Mouse (Mus musculus) hindbrain, postnatal 0 days (tissue): ENCODE data around the gene Orai3. TPM values are rescaled to one million over a fixed set of nuclear protein-coding genes. Genes with fewer than 3 reads are reported as not detected.
"Not testable (repeated sequence)": the region's sequence is repeated elsewhere in the genome, so short reads cannot be mapped to it uniquely, and the experiment has no call there.

Experiments used
- ATAC-seq: fragments of 200-750 bp; cut with Nextera tagmentation; 2 replicates; pipeline ENCODE4 v1.8.0; 2017; ENCODE audit warnings: mild to moderate bottlenecking, moderate TSS enrichment, moderate library complexity
- DNase-seq: peaks from one replicate; pipeline ENCODE4 v3.0.0-alpha.2; 2015; ENCODE audit warnings: low spot score
- H3K27ac ChIP-seq: fragments of 300-500 bp; sonication (generic); 2 replicates; pipeline ENCODE4 v1.5.1; 2014; ENCODE audit warnings: mild to moderate bottlenecking
- H3K27me3 ChIP-seq: fragments of 300-500 bp; sonication (generic); 2 replicates; pipeline ENCODE4 v1.6.1; 2014; ENCODE audit warnings: low read length, mixed read lengths; ENCODE audit not compliant: insufficient read depth
- H3K36me3 ChIP-seq: fragments of 300-500 bp; sonication (generic); 2 replicates; pipeline ENCODE4 v1.6.1; 2014; ENCODE audit warnings: low read length, mixed read lengths; ENCODE audit not compliant: insufficient read depth
- H3K4me1 ChIP-seq: fragments of 300-500 bp; sonication (generic); 2 replicates; pipeline ENCODE4 v1.6.1; 2014; ENCODE audit warnings: antibody characterized with exemption, low read length, mixed read lengths; ENCODE audit not compliant: insufficient read depth
- H3K4me2 ChIP-seq: fragments of 300-500 bp; sonication (generic); 2 replicates; pipeline ENCODE4 v1.6.1; 2014; ENCODE audit warnings: low read depth, mild to moderate bottlenecking, low read length, moderate library complexity, mixed read lengths
- H3K4me3 ChIP-seq: fragments of 300-500 bp; sonication (generic); 2 replicates; pipeline ENCODE4 v1.5.1; 2014; ENCODE audit warnings: low read length
- H3K9ac ChIP-seq: fragments of 300-500 bp; sonication (generic); replicated peaks from 2 replicates; pipeline ENCODE4 v1.6.1; 2014; ENCODE audit warnings: mild to moderate bottlenecking, low read length, moderate library complexity, mixed read lengths
- H3K9me3 ChIP-seq: fragments of 300-500 bp; sonication (generic); 2 replicates; pipeline ENCODE4 v1.6.1; 2016; ENCODE audit warnings: low read length, mixed read lengths
- CTCF ChIP-seq: IDR thresholded peaks from 2 replicates; pipeline ENCODE4 v1.5.1; 2016; ENCODE audit warnings: antibody characterized with exemption, control low read depth, low read depth
- WGBS: fragments of 180-500 bp; shearing (Covaris S2); extraction: QIAGEN DNeasy Blood & Tissue Kit; methylation state at CpG from one replicate; pipeline ENCODE4 v1.1.7; 2014; 5-methylcytosine and 5-hydroxymethylcytosine counted together
- polyA plus RNA-seq: library from polyadenylated mRNA; unstranded; fragments of >200 nt; fragmentation: Nextera tagmentation; extraction: Ambion mirVana; gene quantifications from 2 replicates; pipeline ENCODE4 v1.2.1, GENCODE M21; 2015
- total RNA-seq: library from RNA; depleted of rRNA; stranded (reverse); fragments of >200 nt; gene quantifications from 2 replicates; pipeline ENCODE4 v1.2.3, GENCODE M21; 2014; rRNA removed

Orai3 gene
- total RNA-seq, result 20.0 and 35.8 TPM in 2 replicates
- polyA plus RNA-seq, result 10.8 and 11.3 TPM in 2 replicates

DNA sequence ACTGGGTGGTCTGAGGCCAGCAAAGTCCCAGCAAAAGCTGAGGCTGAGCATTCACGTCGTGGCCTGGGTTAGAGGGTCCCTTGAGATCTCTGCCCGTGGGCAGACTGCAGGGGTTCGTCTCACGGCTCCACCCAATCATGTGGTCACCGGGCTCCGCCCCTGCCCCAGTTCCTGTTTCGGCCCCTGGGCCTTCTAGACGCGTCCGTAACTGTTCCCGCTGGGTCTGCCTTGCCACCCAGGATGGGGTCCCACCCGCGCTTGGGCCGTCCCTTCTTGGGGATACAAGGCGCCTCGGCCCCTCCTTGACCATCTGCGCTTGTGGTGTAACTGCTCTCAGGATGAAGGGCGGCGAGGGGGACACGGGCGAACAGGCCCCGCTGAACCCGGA lies at the start of gene Orai3:
Gene Orai3 (plus strand): TSS at position 165 of the 388 bp plus-strand sequence.
- Histone ChIP-seq H3K36me3 (peaks cover 26% of the 10 kb centered on the region; the same call in 1 of the 2 replicates), H3K9me3 (no peaks in the 10 kb centered on the region), H3K4me2 (peak within 1 kb of the TSS; percentile 70), H3K27me3 (no peaks in the 10 kb centered on the region), H3K4me3 (peak within 1 kb of the TSS; percentile 43), H3K27ac (peak within 1 kb of the TSS; percentile 83), H3K9ac (peak within 1 kb of the TSS; percentile 61), H3K4me1 (peaks cover 6% of the 10 kb centered on the region)
- WGBS, result under 1% methylated on average over 24 of the region's 24 CpGs
- DNase-seq, result peak; percentile 80
- no peak for TF ChIP-seq CTCF
- ATAC-seq, result peak; percentile 36

DNA sequence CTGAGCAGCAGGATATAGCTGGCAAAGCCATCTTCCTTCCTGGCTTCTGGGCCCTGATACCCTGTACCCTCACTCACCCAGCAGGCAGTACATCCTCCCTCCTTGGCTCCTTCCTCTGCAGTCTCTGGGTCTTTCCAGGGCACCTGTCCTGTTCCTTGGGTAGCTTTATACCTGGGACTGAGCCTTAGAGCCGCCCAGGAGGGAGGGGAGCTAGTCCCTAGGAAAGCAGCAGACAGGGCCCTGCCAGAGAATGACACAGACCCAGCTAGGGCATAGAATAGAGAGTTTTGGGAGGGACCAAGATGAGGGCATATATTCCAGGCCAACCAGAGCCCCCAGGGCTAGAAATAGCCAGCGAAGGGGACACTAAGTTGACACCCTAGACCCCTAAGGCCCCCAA lies 44.1 kb upstream of the Orai3 start:
- no peak for ATAC-seq
- no peak for TF ChIP-seq CTCF
- no peak overlapping the region for H3K9ac ChIP-seq
- no peaks in the 10 kb centered on the region for H3K27me3 ChIP-seq
- no peak overlapping the region for H3K4me3 ChIP-seq
- H3K27ac ChIP-seq, result no peak overlapping the region
- no peaks in the 10 kb centered on the region for H3K9me3 ChIP-seq
- no peak for DNase-seq
- WGBS, result 33% methylated on average over 2 of the region's 2 CpGs
- no peaks in the 10 kb centered on the region for H3K4me1 ChIP-seq
- H3K36me3 ChIP-seq, result no peaks in the 10 kb centered on the region
- no peak overlapping the region for H3K4me2 ChIP-seq

DNA sequence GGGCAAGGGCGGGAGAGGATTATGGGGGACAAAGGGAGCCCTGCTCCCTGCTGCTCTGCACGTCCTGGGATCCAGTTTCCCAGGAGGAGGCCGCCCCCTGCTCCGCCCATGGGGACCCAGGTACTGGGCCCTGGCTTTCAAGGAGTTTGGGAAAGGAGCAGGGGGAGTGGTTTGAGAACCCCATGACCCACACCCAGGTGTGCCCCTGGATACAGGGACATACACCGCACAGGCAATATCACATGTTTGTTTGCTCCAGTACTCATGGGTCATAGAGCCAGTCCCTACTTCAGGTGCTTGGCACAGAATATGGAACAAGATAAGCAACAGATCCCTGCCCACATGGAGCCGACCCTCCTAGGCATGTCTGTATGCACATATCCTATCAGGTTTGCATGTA lies 43.7 kb upstream of the Orai3 start:
- ATAC-seq, result no peak
- H3K27ac ChIP-seq, result no peak overlapping the region
- TF ChIP-seq CTCF, result no peak
- no peak overlapping the region for H3K9ac ChIP-seq
- no peaks in the 10 kb centered on the region for H3K9me3 ChIP-seq
- no peak overlapping the region for H3K4me3 ChIP-seq
- no peak for DNase-seq
- no peak overlapping the region for H3K4me2 ChIP-seq
- H3K36me3 ChIP-seq, result no peaks in the 10 kb centered on the region
- H3K27me3 ChIP-seq, result no peaks in the 10 kb centered on the region
- H3K4me1 ChIP-seq, result no peaks in the 10 kb centered on the region
- WGBS, result 61% methylated on average over 6 of the region's 6 CpGs

DNA sequence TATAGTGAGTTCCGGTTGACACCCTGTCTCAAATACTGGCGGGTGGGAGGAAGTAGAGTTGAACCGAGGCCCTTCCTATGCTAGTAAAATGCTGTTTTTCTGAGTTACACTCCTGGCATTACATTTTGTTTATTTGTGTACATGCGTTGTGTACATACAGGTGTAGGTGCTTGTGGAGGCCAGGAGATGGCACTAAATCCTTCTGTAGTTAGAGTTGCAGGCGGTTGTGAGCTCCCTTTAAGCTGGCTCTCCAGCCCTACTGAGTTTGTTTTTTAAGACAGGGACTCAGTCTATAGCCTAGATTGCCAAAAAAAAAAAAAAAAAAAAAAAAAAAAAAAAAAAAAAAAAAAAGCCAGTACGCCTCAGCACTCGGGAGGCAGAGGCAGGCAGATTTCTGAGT lies 41.7 kb upstream of the Orai3 start:
- TF ChIP-seq CTCF, result no peak
- 86% methylated on average over 7 of the region's 7 CpGs for WGBS
- no peak overlapping the region for H3K4me2 ChIP-seq
- H3K9ac ChIP-seq, result no peak overlapping the region
- H3K27ac ChIP-seq, result no peak overlapping the region
- no peak overlapping the region for H3K4me3 ChIP-seq
- ATAC-seq (no peak), DNase-seq (no peak)
- H3K9me3 ChIP-seq, result no peaks in the 10 kb centered on the region
- H3K36me3 ChIP-seq, result no peaks in the 10 kb centered on the region
- no peaks in the 10 kb centered on the region for H3K27me3 ChIP-seq
- no peaks in the 10 kb centered on the region for H3K4me1 ChIP-seq

DNA sequence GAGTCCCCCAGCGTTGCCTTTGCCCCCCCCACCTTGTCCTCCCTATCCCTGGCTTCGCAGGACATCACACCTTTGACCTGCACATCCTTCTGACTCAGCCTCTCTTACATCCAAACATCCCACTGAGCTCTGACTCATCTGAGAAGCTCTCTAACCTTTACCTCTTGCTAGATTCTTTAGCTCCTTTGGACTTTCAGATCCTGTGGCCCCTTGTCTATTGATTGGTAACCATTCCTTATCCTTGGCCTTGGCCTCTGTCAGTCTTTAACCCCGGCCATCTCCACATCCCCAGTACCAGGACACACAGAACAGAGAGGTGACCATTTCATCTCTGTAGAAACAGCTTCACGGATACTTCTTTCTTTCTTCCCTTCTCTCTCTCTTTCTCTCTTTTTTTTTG lies 39.4 kb upstream of the Orai3 start:
- no peaks in the 10 kb centered on the region for H3K27me3 ChIP-seq
- H3K9ac ChIP-seq, result no peak overlapping the region
- no peak for TF ChIP-seq CTCF
- no peaks in the 10 kb centered on the region for H3K9me3 ChIP-seq
- no peak overlapping the region for H3K4me3 ChIP-seq
- WGBS, result 83% methylated on average over 4 of the region's 4 CpGs
- no peaks in the 10 kb centered on the region for H3K36me3 ChIP-seq
- no peak overlapping the region for H3K27ac ChIP-seq
- DNase-seq (no peak), ATAC-seq (no peak)
- no peaks in the 10 kb centered on the region for H3K4me1 ChIP-seq
- H3K4me2 ChIP-seq, result no peak overlapping the region

DNA sequence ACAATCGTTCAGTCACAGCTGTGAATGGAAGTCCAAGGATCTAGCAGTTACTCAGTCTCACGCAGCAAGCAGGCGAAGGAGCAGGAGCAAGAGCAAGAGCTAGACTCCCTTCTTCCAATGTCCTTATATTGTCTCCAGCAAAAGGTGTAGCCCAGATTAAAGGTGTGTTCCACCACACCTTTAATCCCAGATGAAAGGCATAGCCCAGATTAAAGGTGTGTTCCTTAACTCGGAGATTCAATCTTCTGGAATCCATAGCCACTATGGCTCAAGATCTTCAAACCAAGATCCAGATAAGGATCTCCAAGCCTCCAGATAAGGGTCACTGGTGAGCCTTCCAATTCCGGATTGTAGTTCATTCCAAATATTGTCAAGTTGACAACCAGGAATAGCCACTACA lies 37.5 kb upstream of the Orai3 start, which contains the start of gene Ctf2:
Gene Ctf2 (minus strand): TSS at position 101 of the 400 bp plus-strand sequence.
- H3K4me2 ChIP-seq, ATAC-seq, H3K27ac ChIP-seq, H3K4me1 ChIP-seq, H3K9me3 ChIP-seq, DNase-seq, H3K27me3 ChIP-seq, H3K4me3 ChIP-seq, H3K9ac ChIP-seq, H3K36me3 ChIP-seq: not testable (repeated sequence)
- no CpG with 5 or more reads among the region's 5 CpGs for WGBS

DNA sequence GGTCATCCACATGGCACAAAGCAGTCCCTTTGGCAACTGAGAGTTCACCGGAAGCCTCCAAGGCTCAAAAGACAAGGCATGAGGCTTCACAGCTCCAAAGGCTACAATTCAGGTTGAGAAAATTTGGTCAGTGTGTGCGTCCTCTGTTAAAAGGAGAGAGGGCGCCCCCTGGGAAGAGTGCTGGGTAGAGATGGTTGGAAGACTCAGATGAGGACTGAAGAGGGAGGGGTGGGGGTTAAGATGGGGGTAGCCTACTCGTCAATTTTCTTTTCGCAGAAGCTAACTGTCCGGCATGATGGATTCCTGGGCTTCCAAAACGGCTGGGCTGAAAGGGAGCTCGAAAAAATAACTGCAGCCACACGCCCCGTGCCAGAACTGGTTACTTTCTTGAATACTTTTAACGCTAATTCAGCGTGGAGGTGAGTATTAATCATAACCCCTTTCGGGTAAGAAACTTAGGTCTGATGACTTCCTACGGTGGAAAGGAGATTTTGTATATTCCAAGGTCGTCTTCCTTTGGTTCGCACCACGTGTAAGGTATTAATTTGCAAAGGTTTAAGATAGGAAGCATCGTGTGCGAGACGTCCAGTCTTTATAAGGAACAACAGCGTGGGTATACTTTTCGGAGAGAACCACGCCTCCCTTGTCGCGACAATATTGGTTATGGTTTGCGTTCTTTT lies 25.1 kb upstream of the Orai3 start, which contains the start of gene Fbxl19:
Gene Fbxl19 (plus strand): TSS at position 178 of the 680 bp plus-strand sequence.
- WGBS, result under 1% methylated on average over 26 of the region's 26 CpGs
- ATAC-seq, result no peak

More for the DNA sequence above, 25.1 kb upstream of the Orai3 start, which contains the start of gene Fbxl19:
- H3K4me2 ChIP-seq, result peak within 1 kb of the TSS; percentile 87
- peak; percentile 69 for TF ChIP-seq CTCF
- H3K36me3 ChIP-seq, result peaks cover 6% of the 10 kb centered on the region
- no peaks in the 10 kb centered on the region for H3K27me3 ChIP-seq
- H3K4me3 ChIP-seq, result peak within 1 kb of the TSS; percentile 70
- DNase-seq, result peak; percentile 86
- no peaks in the 10 kb centered on the region for H3K9me3 ChIP-seq
- no peaks in the 10 kb centered on the region for H3K4me1 ChIP-seq
- H3K9ac ChIP-seq, result peak within 1 kb of the TSS; percentile 51
- peak within 1 kb of the TSS; percentile 87 for H3K27ac ChIP-seq
